Mouse (Mus musculus) G1E (cell line): ENCODE measurements at regions not wholly inside any gene's neighbourhood (a gene's known extent, or its start where the extent isn't known, plus 50 kb on each side); places are given as distances from the start of the nearest gene placed in this dataset.

Experiments used
- ATAC-seq: 2 replicates; pipeline ENCODE4 v1.8.0; 2016; ENCODE audit warnings: mild to moderate bottlenecking; ENCODE audit not compliant: insufficient number of reproducible peaks, poor library complexity, low FRiP score, severe bottlenecking; ENCODE audit errors: extremely low read depth
- DNase-seq: peaks from one replicate; pipeline ENCODE4 v3.0.0; 2012; ENCODE audit warnings: low spot score
- H3K27me3 ChIP-seq: 2 replicates; pipeline ENCODE4 v1.6.1; 2012; ENCODE audit warnings: mild to moderate bottlenecking, low read length, inconsistent platforms; ENCODE audit not compliant: insufficient read depth
- H3K36me3 ChIP-seq: replicated peaks from 2 replicates; pipeline ENCODE3; 2012; ENCODE audit warnings: mild to moderate bottlenecking, inconsistent platforms
- H3K4me1 ChIP-seq: 2 replicates; pipeline ENCODE4 v1.6.1; 2012; ENCODE audit warnings: low read depth, low read length, inconsistent platforms, mixed read lengths; ENCODE audit not compliant: insufficient read depth
- H3K4me3 ChIP-seq: 2 replicates; pipeline ENCODE4 v1.5.1; 2012; ENCODE audit warnings: low read depth, mild to moderate bottlenecking, inconsistent platforms, low read length, moderate library complexity, mixed read lengths
- H3K9me3 ChIP-seq: replicated peaks from 2 replicates; pipeline ENCODE4 v1.6.1; 2012; ENCODE audit warnings: inconsistent platforms
- CTCF ChIP-seq: IDR thresholded peaks from 2 replicates; pipeline ENCODE4 v1.5.1; 2012; ENCODE audit warnings: low read depth, low read length, inconsistent platforms, mixed read lengths
- GATA1 ChIP-seq: IDR thresholded peaks from 2 replicates; pipeline ENCODE4 v1.6.1; 2012; ENCODE audit warnings: borderline replicate concordance, low read length, inconsistent platforms, mixed read lengths
- GATA2 ChIP-seq: IDR thresholded peaks from 2 replicates; pipeline ENCODE4 v1.6.1; 2012; ENCODE audit warnings: low read depth, low read length, inconsistent platforms, borderline replicate concordance
- POLR2AphosphoS5 ChIP-seq: IDR thresholded peaks from 2 replicates; pipeline ENCODE4 v1.6.1; 2012; ENCODE audit warnings: low read depth, low read length, inconsistent platforms; ENCODE audit not compliant: insufficient replicate concordance
- TAL1 ChIP-seq: conservative IDR thresholded peaks from 2 replicates; pipeline ENCODE4 v1.6.1; 2012; ENCODE audit warnings: low read depth, low read length, inconsistent platforms, mixed read lengths

- TF ChIP-seq CTCF, result no peak
- no peak for TF ChIP-seq GATA1
- no peaks in the 10 kb centered on the region for H3K4me1 ChIP-seq
- DNase-seq (no peak), ATAC-seq (no peak)
- H3K36me3 ChIP-seq, result no peaks in the 10 kb centered on the region
- peaks cover 19% of the 10 kb centered on the region for H3K27me3 ChIP-seq
- no peaks in the 10 kb centered on the region for H3K9me3 ChIP-seq
- no peak overlapping the region for H3K4me3 ChIP-seq
Observed at GRCm38 (mm10) chr1:179906115-179906514, 54.2 kb upstream of the Cdc42bpa start.

GRCm38 (mm10) chr1:179892711-179893110, 67.6 kb upstream of the Cdc42bpa start:
- Histone ChIP-seq H3K9me3 (peaks cover 2% of the 10 kb centered on the region; the same call in 1 of the 2 replicates), H3K36me3 (no peaks in the 10 kb centered on the region), H3K27me3 (no peaks in the 10 kb centered on the region; the same call in none of the 2 replicates), H3K4me3 (no peak overlapping the region), H3K4me1 (no peaks in the 10 kb centered on the region)
- TF ChIP-seq CTCF (no peak), TAL1 (no peak), GATA1 (no peak), GATA2 (no peak), POLR2AphosphoS5 (no peak)
- ATAC-seq (no peak), DNase-seq (no peak)

GRCm38 (mm10) chr1:179887921-179888320, 72.4 kb upstream of the Cdc42bpa start:
- Histone ChIP-seq H3K36me3 (no peaks in the 10 kb centered on the region), H3K4me3 (no peak overlapping the region), H3K4me1 (no peaks in the 10 kb centered on the region), H3K9me3 (no peaks in the 10 kb centered on the region), H3K27me3 (peaks cover 7% of the 10 kb centered on the region)
- ATAC-seq (no peak), DNase-seq (no peak)
- no peak for TF ChIP-seq GATA2
- TF ChIP-seq GATA1, result no peak
- TF ChIP-seq TAL1, result no peak
- no peak for TF ChIP-seq POLR2AphosphoS5
- no peak for TF ChIP-seq CTCF

- Histone ChIP-seq H3K36me3 (no peaks in the 10 kb centered on the region), H3K4me1 (no peaks in the 10 kb centered on the region), H3K9me3 (no peaks in the 10 kb centered on the region), H3K4me3 (no peak overlapping the region), H3K27me3 (peaks cover 27% of the 10 kb centered on the region)
- ATAC-seq (no peak), DNase-seq (no peak)
- TF ChIP-seq POLR2AphosphoS5 (no peak), GATA1 (no peak), GATA2 (no peak), CTCF (no peak), TAL1 (no peak)
Observed at GRCm38 (mm10) chr1:179881222-179881621, 77.7 kb upstream of the Ahctf1 start.

- Histone ChIP-seq H3K9me3 (no peaks in the 10 kb centered on the region), H3K4me3 (no peak overlapping the region), H3K4me1 (no peaks in the 10 kb centered on the region), H3K27me3 (peaks cover 28% of the 10 kb centered on the region), H3K36me3 (no peaks in the 10 kb centered on the region)
- TF ChIP-seq GATA1, result no peak
- TF ChIP-seq POLR2AphosphoS5, result no peak
- TF ChIP-seq GATA2, result no peak
- TF ChIP-seq CTCF, result no peak
- TF ChIP-seq TAL1, result no peak
- no peak for ATAC-seq
- no peak for DNase-seq
Observed at GRCm38 (mm10) chr1:179877893-179878292, 74.4 kb upstream of the Ahctf1 start.

GRCm38 (mm10) chr1:179873772-179874555, 70.5 kb upstream of the Ahctf1 start:
- no peaks in the 10 kb centered on the region for H3K9me3 ChIP-seq
- H3K4me1 ChIP-seq, result no peaks in the 10 kb centered on the region
- ATAC-seq (no peak), DNase-seq (no peak)
- no peak overlapping the region for H3K4me3 ChIP-seq
- peaks cover 37% of the 10 kb centered on the region for H3K27me3 ChIP-seq
- H3K36me3 ChIP-seq, result no peaks in the 10 kb centered on the region
- TF ChIP-seq GATA2 (no peak), POLR2AphosphoS5 (no peak), TAL1 (no peak), CTCF (no peak), GATA1 (no peak)

GRCm38 (mm10) chr1:179871961-179872360, 68.5 kb upstream of the Ahctf1 start:
- ATAC-seq (no peak), DNase-seq (no peak)
- TF ChIP-seq TAL1, result no peak
- TF ChIP-seq GATA1, result no peak
- TF ChIP-seq CTCF, result no peak
- TF ChIP-seq POLR2AphosphoS5, result no peak
- no peak for TF ChIP-seq GATA2
- no peak overlapping the region for H3K4me3 ChIP-seq
- no peaks in the 10 kb centered on the region for H3K9me3 ChIP-seq
- peaks cover 4% of the 10 kb centered on the region; the same call in 1 of the 2 replicates for H3K4me1 ChIP-seq
- no peaks in the 10 kb centered on the region for H3K36me3 ChIP-seq
- H3K27me3 ChIP-seq, result peaks cover 30% of the 10 kb centered on the region
